Mouse (Mus musculus) liver, embryonic 14.5 days (tissue): ENCODE results near the gene Disp1. TPM values are rescaled to one million over a fixed set of nuclear protein-coding genes. Genes with fewer than 3 reads are reported as not detected.

Experiments used
- ATAC-seq: fragments of 200-750 bp; cut with Nextera tagmentation; 2 replicates; pipeline ENCODE4 v1.8.0; 2017; ENCODE audit warnings: moderate number of reproducible peaks, mild to moderate bottlenecking, moderate library complexity; ENCODE audit not compliant: insufficient read depth
- DNase-seq, 3 experiments: peaks; one replicate each; pipeline ENCODE4 v3.0.0-alpha.2; 2012 to 2013; ENCODE audit warnings: low read depth in 3 of 3, low spot score in 3 of 3
- H3K27ac ChIP-seq: fragments of 300-500 bp; sonication (generic); 2 replicates; pipeline ENCODE4 v1.5.1; 2014; ENCODE audit warnings: moderate library complexity, mild to moderate bottlenecking, control low read depth, inconsistent platforms
- H3K27me3 ChIP-seq: fragments of 300-500 bp; sonication (generic); 2 replicates; pipeline ENCODE4 v1.6.1; 2014; ENCODE audit warnings: mild to moderate bottlenecking, low read length, moderate library complexity; ENCODE audit not compliant: control insufficient read depth, insufficient read depth
- H3K36me3 ChIP-seq: fragments of 300-500 bp; sonication (generic); replicated peaks from 2 replicates; pipeline ENCODE4 v1.6.1; 2014; ENCODE audit warnings: low read depth; ENCODE audit not compliant: control insufficient read depth, insufficient read depth
- H3K4me1 ChIP-seq, 2 experiments: fragments of 200-500 bp in 1 of 2; fragments of 300-500 bp in 1 of 2; sonication (generic) in 1 of 2; replicated peaks; 2 replicates each; pipeline ENCODE4 v1.6.1; 2012 to 2014; ENCODE audit warnings: antibody characterized with exemption in 1 of 2, inconsistent platforms in 1 of 2, low read length in 1 of 2; ENCODE audit not compliant: control insufficient read depth in 2 of 2, insufficient read depth in 2 of 2
- H3K4me2 ChIP-seq: fragments of 300-500 bp; sonication (generic); 2 replicates; pipeline ENCODE4 v1.6.1; 2014; ENCODE audit warnings: low read depth, mild to moderate bottlenecking, control low read depth, moderate library complexity
- H3K4me3 ChIP-seq, 2 experiments: fragments of 200-500 bp in 1 of 2; fragments of 300-500 bp in 1 of 2; sonication (generic) in 1 of 2; 2 replicates each; pipeline ENCODE4 v1.5.1; 2012 to 2014; ENCODE audit warnings: low read depth in 2 of 2, low read length in 2 of 2, mild to moderate bottlenecking in 2 of 2, control low read depth in 1 of 2, inconsistent platforms in 1 of 2, moderate library complexity in 1 of 2; ENCODE audit not compliant: insufficient read depth in 1 of 2
- H3K9ac ChIP-seq: fragments of 300-500 bp; sonication (generic); replicated peaks from 2 replicates; pipeline ENCODE4 v1.6.1; 2014; ENCODE audit warnings: mild to moderate bottlenecking, control low read depth, moderate library complexity
- H3K9me3 ChIP-seq: fragments of 300-500 bp; sonication (generic); 2 replicates; pipeline ENCODE4 v1.6.1; 2016; ENCODE audit warnings: low read length, mixed read lengths; ENCODE audit not compliant: control insufficient read depth
- CTCF ChIP-seq: IDR thresholded peaks from 2 replicates; pipeline ENCODE4 v1.5.1; 2016; ENCODE audit warnings: antibody characterized with exemption, low read depth, control low read depth
- EP300 ChIP-seq: IDR thresholded peaks from 2 replicates; pipeline ENCODE4 v1.6.1; 2016; ENCODE audit warnings: antibody characterized with exemption, low read depth
- WGBS: fragments of 180-500 bp; shearing (Covaris S2); extraction: QIAGEN DNeasy Blood & Tissue Kit; methylation state at CpG from one replicate; pipeline ENCODE4 v1.1.7; 2014; ENCODE audit not compliant: insufficient replicate concordance; 5-methylcytosine and 5-hydroxymethylcytosine counted together
- polyA plus RNA-seq, 2 experiments: library from polyadenylated mRNA; depleted of rRNA in 1 of 2; stranded (reverse) in 1 of 2; unstranded in 1 of 2; fragments of >200 nt; fragmentation: Nextera tagmentation in 1 of 2; extraction: Ambion mirVana in 1 of 2; gene quantifications; 2 replicates each; pipeline versions ENCODE4 v1.2.1 to v1.2.3; 2012 to 2014

Disp1 gene
- polyA plus RNA-seq, 2 experiments = 2.0 to 2.4 TPM

DNA sequence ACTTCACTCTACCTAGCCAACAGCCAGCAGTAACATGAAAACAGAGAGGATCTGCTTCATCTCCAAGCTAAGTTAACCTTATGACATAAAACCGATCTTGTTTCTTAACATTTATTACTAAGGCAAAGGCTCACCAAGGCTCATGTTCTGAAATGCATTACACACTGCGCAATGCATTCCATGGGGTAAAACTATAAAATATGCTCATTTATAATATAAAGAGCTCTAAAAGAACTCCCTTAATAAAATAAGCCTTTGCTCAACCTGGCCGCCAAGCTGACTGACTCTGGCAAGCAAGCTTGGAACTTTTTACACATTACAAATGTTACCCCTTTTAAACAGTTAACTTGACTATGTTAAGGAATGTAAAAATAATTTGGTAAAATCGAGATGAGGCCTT lies 94.1 kb downstream of the Disp1 start:
- no peaks in the 10 kb centered on the region for H3K9me3 ChIP-seq
- ATAC-seq = no peak
- no peaks in the 10 kb centered on the region for H3K36me3 ChIP-seq
- no peak for DNase-seq
- H3K27ac ChIP-seq = no peak overlapping the region
- no peak for TF ChIP-seq CTCF
- no peak for TF ChIP-seq EP300
- no peaks in the 10 kb centered on the region for H3K27me3 ChIP-seq
- H3K9ac ChIP-seq = no peak overlapping the region
- H3K4me3 ChIP-seq = no peak overlapping the region
- 0 out of 4 replicates have a peak, but pooled peaks cover 0 to under 1% of the 10 kb centered on the region in 2 experiments for H3K4me1 ChIP-seq
- WGBS = 70% methylated on average over 4 of the region's 4 CpGs
- no peak overlapping the region for H3K4me2 ChIP-seq

- no peak overlapping the region for H3K4me3 ChIP-seq
- ATAC-seq (no peak), DNase-seq (no peak)
- no peak for TF ChIP-seq CTCF
- TF ChIP-seq EP300 = no peak
- H3K4me2 ChIP-seq = no peak overlapping the region
- H3K36me3 ChIP-seq = no peaks in the 10 kb centered on the region
- 64% methylated on average over 3 of the region's 3 CpGs for WGBS
- H3K27me3 ChIP-seq = no peaks in the 10 kb centered on the region
- H3K9me3 ChIP-seq = no peaks in the 10 kb centered on the region
- H3K4me1 ChIP-seq = no peaks in the 10 kb centered on the region
- H3K27ac ChIP-seq = no peak overlapping the region
- H3K9ac ChIP-seq = no peak overlapping the region
These were observed 97.6 kb downstream of the Disp1 start for GRCm38 (mm10) chr1:183123725-183124124.

- no peaks in the 10 kb centered on the region for H3K4me1 ChIP-seq
- no peak overlapping the region for H3K4me3 ChIP-seq
- ATAC-seq (no peak), DNase-seq (no peak)
- no peak overlapping the region for H3K27ac ChIP-seq
- H3K36me3 ChIP-seq = no peaks in the 10 kb centered on the region
- 79% methylated on average over 12 of the region's 12 CpGs for WGBS
- H3K9ac ChIP-seq = no peak overlapping the region
- H3K9me3 ChIP-seq = no peaks in the 10 kb centered on the region
- no peaks in the 10 kb centered on the region for H3K27me3 ChIP-seq
- no peak for TF ChIP-seq CTCF
- no peak for TF ChIP-seq EP300
- H3K4me2 ChIP-seq = no peak overlapping the region
These were observed 100.9 kb downstream of the Disp1 start for GRCm38 (mm10) chr1:183120341-183120923.

DNA sequence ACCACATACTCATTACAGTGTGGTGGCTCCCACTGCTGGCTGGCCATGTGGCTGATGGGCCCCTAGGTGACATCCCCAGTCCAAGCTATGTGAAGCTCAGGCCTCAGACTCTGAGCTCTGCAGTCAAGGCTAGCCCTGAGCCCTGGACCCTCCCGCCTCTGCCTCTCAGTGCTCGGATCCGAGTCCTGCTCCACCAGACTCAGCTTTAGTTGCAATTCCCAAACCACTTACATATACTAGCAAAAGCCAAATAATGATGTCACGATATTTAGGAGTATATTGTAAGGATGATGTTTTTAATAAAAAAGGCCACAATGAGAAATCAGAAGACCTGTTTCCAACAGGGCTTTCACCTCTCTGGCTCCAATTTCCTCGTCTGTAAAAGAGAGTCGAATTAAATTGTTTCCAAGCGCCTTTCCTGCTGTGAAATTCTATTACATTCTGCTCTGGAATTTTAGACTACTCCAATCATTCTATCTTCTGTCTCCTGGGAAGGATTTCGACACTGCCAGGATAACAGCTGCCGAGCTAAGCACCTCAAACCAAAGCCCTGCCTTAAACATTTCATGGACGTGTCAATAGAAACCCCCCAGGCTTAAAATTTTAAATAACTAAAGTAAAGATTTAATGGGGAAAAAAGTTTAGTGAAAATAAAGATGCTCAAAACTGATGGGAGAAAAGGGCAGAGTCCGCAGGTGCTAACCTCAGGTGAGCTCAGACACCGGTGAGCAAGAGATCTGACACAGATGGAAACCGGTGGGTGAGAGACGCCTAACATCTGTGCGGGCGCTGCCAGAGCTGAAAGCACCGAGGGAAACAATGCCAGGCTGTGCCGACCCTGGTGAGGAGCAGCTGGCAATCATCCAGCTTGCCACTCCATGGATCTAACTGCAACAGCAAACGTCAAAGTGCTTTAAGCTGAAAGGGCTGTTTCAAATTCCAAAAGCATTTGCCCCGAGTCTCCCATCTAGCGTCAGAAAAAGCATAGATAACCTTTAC lies 103.2 kb downstream of the Disp1 start:
- H3K36me3 ChIP-seq = no peaks in the 10 kb centered on the region
- DNase-seq = no peak
- no peak overlapping the region for H3K4me3 ChIP-seq
- H3K9ac ChIP-seq = no peak overlapping the region
- no peak overlapping the region for H3K4me2 ChIP-seq
- WGBS = 68% methylated on average over 21 of the region's 21 CpGs
- no peak overlapping the region for H3K27ac ChIP-seq
- ATAC-seq = no peak
- no peaks in the 10 kb centered on the region for H3K27me3 ChIP-seq
- TF ChIP-seq CTCF (no peak), EP300 (no peak)
- H3K9me3 ChIP-seq = no peaks in the 10 kb centered on the region
- H3K4me1 ChIP-seq = no peaks in the 10 kb centered on the region
